18 mouse cellular contexts compared by ENCODE assay signal in genomic region chr10:119628656-119629055, GRCm38 (mm10).
"Had no signal": no experiment of that assay in that cellular context is flagged by ENCODE, and none has a peak within 500 bp of the region (broad histone marks: within the 10 kb centered on the region; RNA-seq: fewer than 3 reads in every experiment).

No protein-coding gene starts in this region.

- DNase-seq: lung, embryonic 14.5 days; lung, postnatal 10 days; lung, postnatal 4 days; midbrain, embryonic 14.5 days; retina, postnatal 1 day; right cerebral cortex, adult 18-20 months; right cerebral cortex, postnatal 25 days; right cerebral cortex, postnatal 4 days; spleen, adult 18-20 months; thymus, adult 18-20 months; thymus, postnatal 14 days; thymus, postnatal 36 days had no signal

- H3K9ac ChIP-seq: lung, embryonic 14.5 days; midbrain, embryonic 12.5 days; neural tube, embryonic 13.5 days; neural tube, embryonic 15.5 days had no signal

- H3K4me2 ChIP-seq: lung, embryonic 14.5 days; midbrain, embryonic 12.5 days; neural tube, embryonic 13.5 days; neural tube, embryonic 15.5 days had no signal

- H3K9me3 ChIP-seq: midbrain, embryonic 10.5 days; midbrain, embryonic 12.5 days; neural tube, embryonic 13.5 days; neural tube, embryonic 15.5 days had no signal

- H3K27ac ChIP-seq: midbrain, embryonic 10.5 days; midbrain, embryonic 12.5 days; neural tube, embryonic 13.5 days; neural tube, embryonic 15.5 days had no signal

- H3K36me3 ChIP-seq: midbrain, embryonic 10.5 days; midbrain, embryonic 12.5 days; neural tube, embryonic 13.5 days; neural tube, embryonic 15.5 days had no signal

- H3K4me1 ChIP-seq: midbrain, embryonic 10.5 days; midbrain, embryonic 12.5 days; neural tube, embryonic 15.5 days had no signal

- H3K4me3 ChIP-seq: midbrain, embryonic 10.5 days; midbrain, embryonic 12.5 days; myocyte; neural tube, embryonic 13.5 days; neural tube, embryonic 15.5 days had no signal

- ATAC-seq: midbrain, embryonic 16.5 days had no signal

- H3K27me3 ChIP-seq: midbrain, embryonic 12.5 days; neural tube, embryonic 13.5 days; neural tube, embryonic 15.5 days had no signal
